Mouse (Mus musculus) MEL (cell line): Measurements from ENCODE around the gene Cmpk1. TPM values are rescaled to one million over a fixed set of nuclear protein-coding genes. Genes with fewer than 3 reads are reported as not detected.

ENCODE experiments used
- DNase-seq: peaks from one replicate; pipeline ENCODE4 v3.0.0; 2011; ENCODE audit warnings: low read depth, low spot score
- H3K27ac ChIP-seq: 2 replicates; pipeline ENCODE4 v1.5.1; 2012; ENCODE audit warnings: low read depth, mild to moderate bottlenecking, control low read depth, low read length, moderate library complexity; ENCODE audit not compliant: control insufficient read depth
- H3K27me3 ChIP-seq, 2 experiments: fragments of 150-350 bp in 1 of 2; sonication (generic) in 1 of 2; 2 replicates each; pipeline ENCODE4 v1.6.1; 2012; ENCODE audit warnings: low read length in 2 of 2, mild to moderate bottlenecking in 2 of 2, improper control_type of control experiment in 1 of 2, moderate library complexity in 1 of 2; ENCODE audit not compliant: insufficient read depth in 2 of 2, control insufficient read depth in 1 of 2
- H3K36me3 ChIP-seq, 2 experiments: 2 replicates each; pipeline ENCODE4 v1.6.1; 2012 to 2014; ENCODE audit warnings: low read length in 2 of 2, improper control_type of control experiment in 1 of 2, inconsistent platforms in 1 of 2, mild to moderate bottlenecking in 1 of 2; ENCODE audit not compliant: insufficient read depth in 2 of 2, control insufficient read depth in 1 of 2
- H3K4me1 ChIP-seq, 2 experiments: fragments of 150-350 bp in 1 of 2; sonication (generic) in 1 of 2; 2 replicates each; pipeline ENCODE4 v1.6.1; 2012; ENCODE audit warnings: low read length in 2 of 2, improper control_type of control experiment in 1 of 2, mild to moderate bottlenecking in 1 of 2; ENCODE audit not compliant: insufficient read depth in 2 of 2, control insufficient read depth in 1 of 2
- H3K4me3 ChIP-seq, 2 experiments: fragments of 150-350 bp in 1 of 2; sonication (generic) in 1 of 2; 2 replicates each; pipeline ENCODE4 v1.5.1; 2012; ENCODE audit warnings: low read depth in 2 of 2, low read length in 2 of 2, mild to moderate bottlenecking in 2 of 2, moderate library complexity in 2 of 2, control low read depth in 1 of 2, improper control_type of control experiment in 1 of 2; ENCODE audit not compliant: control insufficient read depth in 1 of 2, insufficient read depth in 1 of 2
- H3K79me2 ChIP-seq: 2 replicates; pipeline ENCODE4 v1.6.1; 2012; ENCODE audit warnings: mild to moderate bottlenecking, low read length, moderate library complexity; ENCODE audit not compliant: control insufficient read depth, poor library complexity, insufficient read depth
- H3K9ac ChIP-seq: 2 replicates; pipeline ENCODE4 v1.6.1; 2012; ENCODE audit warnings: low read depth, mild to moderate bottlenecking, control low read depth, low read length, moderate library complexity; ENCODE audit not compliant: control insufficient read depth, poor library complexity, severe bottlenecking
- H3K9me3 ChIP-seq: fragments of 150-350 bp; sonication (generic); replicated peaks from 2 replicates; pipeline ENCODE4 v1.6.1; 2012; ENCODE audit warnings: mild to moderate bottlenecking, low read length, improper control_type of control experiment, moderate library complexity; ENCODE audit not compliant: insufficient read depth
- CHD1 ChIP-seq: IDR thresholded peaks from 2 replicates; pipeline ENCODE4 v1.6.1; 2012; ENCODE audit warnings: low read depth, mild to moderate bottlenecking, inconsistent platforms, low read length, improper control_type of control experiment
- CHD2 ChIP-seq: IDR thresholded peaks from 2 replicates; pipeline ENCODE4 v1.6.1; 2011; ENCODE audit warnings: low read length, improper control_type of control experiment
- E2F4 ChIP-seq: IDR thresholded peaks from 2 replicates; pipeline ENCODE4 v1.6.1; 2011; ENCODE audit warnings: low read depth, low read length, improper control_type of control experiment, borderline replicate concordance
- ELF1 ChIP-seq: IDR thresholded peaks from 2 replicates; pipeline ENCODE4 v1.6.1; 2014; ENCODE audit warnings: low read depth, mild to moderate bottlenecking, inconsistent platforms, low read length, improper control_type of control experiment, moderate library complexity
- EP300 ChIP-seq, 2 experiments: IDR thresholded peaks; 2 replicates each; pipeline ENCODE4 v1.6.1; 2011; ENCODE audit warnings: improper control_type of control experiment in 2 of 2, low read length in 2 of 2, low read depth in 1 of 2, mild to moderate bottlenecking in 1 of 2
- ETS1 ChIP-seq: IDR thresholded peaks from 2 replicates; pipeline ENCODE4 v1.6.1; 2012; ENCODE audit warnings: low read depth, mild to moderate bottlenecking, inconsistent platforms, low read length, improper control_type of control experiment, moderate library complexity
- GABPA ChIP-seq: IDR thresholded peaks from 2 replicates; pipeline ENCODE4 v1.6.1; 2012; ENCODE audit warnings: low read depth, mild to moderate bottlenecking, inconsistent platforms, low read length, improper control_type of control experiment, moderate library complexity
- JUND ChIP-seq: IDR thresholded peaks from 2 replicates; pipeline ENCODE4 v1.6.1; 2011; ENCODE audit warnings: low read depth, mild to moderate bottlenecking, improper control_type of control experiment, low read length
- MAX ChIP-seq: IDR thresholded peaks from 2 replicates; pipeline ENCODE4 v1.6.1; 2011; ENCODE audit warnings: low read length, improper control_type of control experiment
- MAZ ChIP-seq: IDR thresholded peaks from 2 replicates; pipeline ENCODE4 v1.6.1; 2012; ENCODE audit warnings: low read depth, mild to moderate bottlenecking, inconsistent platforms, low read length, improper control_type of control experiment
- MEF2A ChIP-seq: IDR thresholded peaks from 2 replicates; pipeline ENCODE4 v1.6.1; 2014; ENCODE audit warnings: low read depth, mild to moderate bottlenecking, inconsistent platforms, low read length, improper control_type of control experiment; ENCODE audit not compliant: poor library complexity, insufficient replicate concordance, severe bottlenecking; ENCODE audit errors: extremely low read depth
- MXI1 ChIP-seq: IDR thresholded peaks from 2 replicates; pipeline ENCODE4 v1.6.1; 2011; ENCODE audit warnings: mild to moderate bottlenecking, low read depth, low read length, improper control_type of control experiment
- MYC ChIP-seq: IDR thresholded peaks from 2 replicates; pipeline ENCODE4 v1.6.1; 2011; ENCODE audit warnings: low read depth, mild to moderate bottlenecking, low read length, improper control_type of control experiment, moderate library complexity
- NELFE ChIP-seq: IDR thresholded peaks from 2 replicates; pipeline ENCODE4 v1.6.1; 2011; ENCODE audit warnings: low read depth, low read length, improper control_type of control experiment
- NRF1 ChIP-seq: IDR thresholded peaks from 2 replicates; pipeline ENCODE4 v1.6.1; 2014; ENCODE audit warnings: low read depth, mild to moderate bottlenecking, inconsistent platforms, low read length, improper control_type of control experiment, moderate library complexity; ENCODE audit not compliant: poor library complexity, insufficient read depth, severe bottlenecking
- POLR2A ChIP-seq, 2 experiments: IDR thresholded peaks; 2 replicates each; pipeline ENCODE4 v1.6.1; 2011 to 2012; ENCODE audit warnings: low read length in 2 of 2, mild to moderate bottlenecking in 2 of 2, control low read depth in 1 of 2, improper control_type of control experiment in 1 of 2, low read depth in 1 of 2, moderate library complexity in 1 of 2; ENCODE audit not compliant: control insufficient read depth in 1 of 2, insufficient read depth in 1 of 2, poor library complexity in 1 of 2
- POLR2AphosphoS2 ChIP-seq: IDR thresholded peaks from 2 replicates; pipeline ENCODE4 v1.6.1; 2011; ENCODE audit warnings: low read length, improper control_type of control experiment
- RAD21 ChIP-seq: IDR thresholded peaks from 2 replicates; pipeline ENCODE4 v1.6.1; 2011; ENCODE audit warnings: mild to moderate bottlenecking, low read depth, low read length, improper control_type of control experiment
- TAL1 ChIP-seq: IDR thresholded peaks from 2 replicates; pipeline ENCODE4 v1.6.1; 2012; ENCODE audit warnings: mild to moderate bottlenecking, inconsistent platforms, low read length, moderate library complexity, mixed read lengths
- TBP ChIP-seq: IDR thresholded peaks from 2 replicates; pipeline ENCODE4 v1.8.0; 2011; ENCODE audit warnings: low read depth, low read length, improper control_type of control experiment
- USF1 ChIP-seq: IDR thresholded peaks from 2 replicates; pipeline ENCODE4 v1.6.1; 2014; ENCODE audit warnings: low read depth, mild to moderate bottlenecking, inconsistent platforms, low read length, improper control_type of control experiment, moderate library complexity
- ZKSCAN1 ChIP-seq: IDR thresholded peaks from 2 replicates; pipeline ENCODE4 v1.6.1; 2012; ENCODE audit warnings: low read depth, mild to moderate bottlenecking, inconsistent platforms, low read length, improper control_type of control experiment, moderate library complexity
- polyA plus RNA-seq, 2 experiments: library from polyadenylated mRNA; stranded (reverse) in 1 of 2; unstranded in 1 of 2; fragments of >175 nt in 1 of 2; fragments of >200 nt in 1 of 2; gene quantifications; 2 replicates each; pipeline versions ENCODE4 v1.2.1 to v1.2.4; 2012; ENCODE audit warnings: low replicate concordance in 2 of 2, low read depth in 1 of 2; ENCODE audit not compliant: insufficient read length in 2 of 2, insufficient read depth in 1 of 2, missing spikeins in 1 of 2
- total RNA-seq: library from RNA; depleted of rRNA; stranded (reverse); fragments of 300-350 nt; gene quantifications from 2 replicates; pipeline ENCODE4 v1.2.3, GENCODE M21; 2012

Cmpk1 gene
- total and polyA plus RNA-seq, 3 experiments: 33.4 to 33.7 TPM; not detected in 1

GRCm38 (mm10) chr4:114959533-114959932 is 27.5 kb downstream of the Cmpk1 start:
- Histone ChIP-seq H3K79me2 (no peaks in the 10 kb centered on the region), H3K36me3 (peaks cover 2 to 10% of the 10 kb centered on the region in 2 experiments; a peak in 2 of 4 replicates), H3K27ac (no peak overlapping the region), H3K9ac (no peak overlapping the region), H3K27me3 (no peaks in the 10 kb centered on the region), H3K9me3 (no peaks in the 10 kb centered on the region), H3K4me1 (no peaks in the 10 kb centered on the region), H3K4me3 (no peak overlapping the region)
- no peak for DNase-seq
- TF ChIP-seq NRF1: no peak
- no peak for TF ChIP-seq MAX
- no peak for TF ChIP-seq TBP
- no peak for TF ChIP-seq TAL1
- TF ChIP-seq MAZ: no peak
- TF ChIP-seq EP300 (IDR thresholded peaks at IDR 0.05; ENCODE audit: low read depth in 1 of 2, low read length in 2 of 2): no peak
- TF ChIP-seq MXI1: no peak
- TF ChIP-seq CHD1: no peak
- TF ChIP-seq RAD21: no peak
- TF ChIP-seq POLR2A (IDR thresholded peaks at IDR 0.05; ENCODE audit: control insufficient read depth in 1 of 2, insufficient read depth in 1 of 2, low read depth in 1 of 2, low read length in 2 of 2, poor library complexity in 1 of 2): no peak

GRCm38 (mm10) chr4:114958786-114959185 is 28.3 kb downstream of the Cmpk1 start:
- DNase-seq: no peak
- H3K27me3 ChIP-seq: no peaks in the 10 kb centered on the region
- no peak for TF ChIP-seq MEF2A
- no peak for TF ChIP-seq MAZ
- no peak for TF ChIP-seq ELF1
- no peak for TF ChIP-seq RAD21
- TF ChIP-seq MXI1: no peak
- no peak for TF ChIP-seq USF1
- no peak for TF ChIP-seq E2F4
- no peak for TF ChIP-seq JUND
- TF ChIP-seq ZKSCAN1: no peak
- TF ChIP-seq MYC: no peak
- no peak for TF ChIP-seq NELFE
- no peak for TF ChIP-seq POLR2AphosphoS2
- TF ChIP-seq GABPA: no peak
- TF ChIP-seq ETS1: no peak
- no peak for TF ChIP-seq CHD2
- TF ChIP-seq NRF1: no peak
- H3K27ac ChIP-seq: no peak overlapping the region
- no peaks in the 10 kb centered on the region for H3K4me1 ChIP-seq
- no peak overlapping the region for H3K4me3 ChIP-seq
- no peak overlapping the region for H3K9ac ChIP-seq
- no peaks in the 10 kb centered on the region for H3K9me3 ChIP-seq
- no peaks in the 10 kb centered on the region for H3K79me2 ChIP-seq
- peaks cover 2 to 7% of the 10 kb centered on the region in 2 experiments; a peak in 2 of 4 replicates for H3K36me3 ChIP-seq
